Mouse (Mus musculus) embryonic fibroblast, embryonic 13.5 days (primary cell): ENCODE data around the gene Hoxb5.

Experiments
- CTCF ChIP-seq: IDR thresholded peaks from 2 replicates; pipeline ENCODE4 v1.5.1; 2011; ENCODE audit warnings: mild to moderate bottlenecking, control low read depth, low read length, moderate library complexity, borderline replicate concordance; ENCODE audit not compliant: insufficient read depth
- POLR2A ChIP-seq: IDR thresholded peaks from 2 replicates; pipeline ENCODE4 v1.6.1; 2011; ENCODE audit warnings: low read depth, mild to moderate bottlenecking, control low read depth, low read length, moderate library complexity

- TF ChIP-seq POLR2A = no peak
- no peak for TF ChIP-seq CTCF
These were observed 24.8 kb upstream of the Hoxb5 start for GRCm38 (mm10) chr11:96278324-96278723.
